Mouse (Mus musculus) heart, embryonic 12.5 days (tissue): ENCODE results near the gene Atp2c2. TPM values are rescaled to one million over a fixed set of nuclear protein-coding genes. Genes with fewer than 3 reads are reported as not detected.
A peak's percentile ranks its signal among the peaks of the same experiment; 100 is the strongest.

ENCODE experiments used
- ATAC-seq: fragments of 200-750 bp; cut with Nextera tagmentation; 2 replicates; pipeline ENCODE4 v1.8.0; 2017; ENCODE audit warnings: moderate TSS enrichment, moderate library complexity; ENCODE audit not compliant: insufficient number of reproducible peaks, low FRiP score
- H3K27ac ChIP-seq: fragments of 300-500 bp; sonication (generic); 2 replicates; pipeline ENCODE4 v1.5.1; 2016; ENCODE audit warnings: mild to moderate bottlenecking, moderate library complexity; ENCODE audit not compliant: poor library complexity, severe bottlenecking
- H3K27me3 ChIP-seq: fragments of 300-500 bp; sonication (generic); replicated peaks from 2 replicates; pipeline ENCODE4 v1.6.1; 2016; ENCODE audit warnings: mild to moderate bottlenecking, moderate library complexity
- H3K36me3 ChIP-seq: fragments of 300-500 bp; sonication (generic); 2 replicates; pipeline ENCODE4 v1.6.1; 2016; ENCODE audit warnings: mild to moderate bottlenecking, moderate library complexity
- H3K4me1 ChIP-seq: fragments of 300-500 bp; sonication (generic); replicated peaks from 2 replicates; pipeline ENCODE4 v1.6.1; 2016; ENCODE audit warnings: mild to moderate bottlenecking
- H3K4me2 ChIP-seq: fragments of 300-500 bp; sonication (generic); 2 replicates; pipeline ENCODE4 v1.6.1; 2016; ENCODE audit warnings: mild to moderate bottlenecking, moderate library complexity
- H3K4me3 ChIP-seq: fragments of 300-500 bp; sonication (generic); 2 replicates; pipeline ENCODE4 v1.5.1; 2016; ENCODE audit warnings: mild to moderate bottlenecking
- H3K9ac ChIP-seq: fragments of 300-500 bp; sonication (generic); 2 replicates; pipeline ENCODE4 v1.6.1; 2016; ENCODE audit warnings: mild to moderate bottlenecking, moderate library complexity
- H3K9me3 ChIP-seq: fragments of 300-500 bp; sonication (generic); replicated peaks from 2 replicates; pipeline ENCODE4 v1.6.1; 2016; ENCODE audit warnings: mild to moderate bottlenecking, moderate library complexity
- WGBS: fragments of 180-500 bp; shearing (Covaris S2); methylation state at CpG from one replicate; pipeline ENCODE4 v1.1.7; 2016; 5-methylcytosine and 5-hydroxymethylcytosine counted together
- polyA plus RNA-seq: library from polyadenylated mRNA; unstranded; fragments of >200 nt; fragmentation: Nextera tagmentation; extraction: Ambion mirVana; gene quantifications from 2 replicates; pipeline ENCODE4 v1.2.1, GENCODE M21; 2016

The Atp2c2 gene
- polyA plus RNA-seq, 1 experiment from 2014 or later, result 0.38 TPM

DNA sequence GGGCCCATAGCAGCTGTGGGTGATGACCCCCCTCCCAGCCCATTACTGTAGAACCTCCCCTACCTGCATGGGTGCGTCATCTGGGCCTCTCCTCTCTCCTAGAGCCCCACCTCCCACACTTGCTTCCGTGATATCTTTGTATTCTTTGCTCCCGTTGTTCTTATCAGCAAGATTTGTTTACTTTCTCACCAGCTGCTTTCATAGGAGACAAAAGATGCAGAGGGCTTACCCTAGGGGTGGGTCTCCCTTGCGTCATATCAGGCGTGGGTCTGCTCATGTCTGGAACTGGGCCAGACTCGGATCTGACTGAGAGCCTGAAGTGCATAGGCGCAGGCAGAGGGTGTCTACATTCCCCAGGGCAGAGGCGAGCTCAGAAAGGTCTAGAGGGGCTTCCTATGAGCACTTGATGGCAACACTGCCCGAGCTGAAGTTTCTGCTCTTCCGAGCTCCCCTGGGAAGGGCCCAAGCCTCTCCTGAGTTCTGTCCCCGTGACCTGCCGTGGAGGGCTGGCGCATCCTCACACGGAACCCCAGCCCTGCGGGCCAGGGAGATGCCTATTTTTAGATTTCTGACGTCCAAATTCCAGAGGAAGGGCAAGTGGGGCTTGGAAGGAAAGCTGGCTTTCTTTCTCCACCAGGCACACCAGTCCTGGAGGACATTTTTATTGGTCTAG, 29.3 kb upstream of the Atp2c2 start:
- Histone ChIP-seq H3K9ac (0 out of 2 replicates have a peak overlapping the region, but pooled peaks have one; percentile 34), H3K4me2 (peak overlapping the region; percentile 45), H3K27ac (peak overlapping the region; percentile 82), H3K36me3 (no peaks in the 10 kb centered on the region), H3K9me3 (no peaks in the 10 kb centered on the region), H3K4me1 (peaks cover 46% of the 10 kb centered on the region), H3K27me3 (0 out of 2 replicates have a peak, but pooled peaks cover 10% of the 10 kb centered on the region), H3K4me3 (no peak overlapping the region; the same call in 1 of the 2 replicates)
- peak; percentile 54 for ATAC-seq
- 14% methylated on average over 16 of the region's 16 CpGs for WGBS

DNA sequence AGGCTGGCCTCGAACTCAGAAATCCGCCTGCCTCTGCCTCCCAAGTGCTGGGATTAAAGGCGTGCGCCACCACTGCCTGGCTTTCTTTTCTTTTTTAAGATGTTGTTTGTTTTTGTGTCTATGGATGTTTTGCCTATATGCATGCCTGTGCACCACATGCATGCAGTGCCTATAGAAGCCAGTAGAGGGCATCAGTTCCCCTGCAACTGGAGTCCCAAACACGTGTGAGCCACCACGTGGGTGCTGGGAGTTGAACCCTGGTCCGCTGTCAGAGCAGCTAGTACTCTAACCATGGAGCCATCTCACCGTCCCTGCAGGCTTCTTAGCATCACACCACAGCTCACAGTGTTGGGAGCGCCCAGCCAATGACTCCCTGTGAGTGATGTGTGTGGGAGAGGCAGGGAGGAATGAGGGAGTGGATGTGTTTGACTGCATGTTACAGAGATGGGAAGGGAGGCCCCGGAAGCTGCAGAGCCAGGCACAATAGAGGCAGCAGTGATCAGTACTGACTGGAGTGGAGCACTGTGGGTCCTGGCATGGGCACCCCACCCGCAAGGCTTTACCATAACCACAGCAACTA, 25.7 kb upstream of the Atp2c2 start:
- no peaks in the 10 kb centered on the region for H3K9me3 ChIP-seq
- H3K27me3 ChIP-seq, result 0 out of 2 replicates have a peak, but pooled peaks cover under 1% of the 10 kb centered on the region
- peaks cover 33% of the 10 kb centered on the region for H3K4me1 ChIP-seq
- 75% methylated on average over 11 of the region's 11 CpGs for WGBS
- no peaks in the 10 kb centered on the region for H3K36me3 ChIP-seq
- no peak overlapping the region for H3K4me2 ChIP-seq
- no peak overlapping the region for H3K9ac ChIP-seq
- no peak for ATAC-seq
- no peak overlapping the region for H3K4me3 ChIP-seq
- no peak overlapping the region for H3K27ac ChIP-seq

DNA sequence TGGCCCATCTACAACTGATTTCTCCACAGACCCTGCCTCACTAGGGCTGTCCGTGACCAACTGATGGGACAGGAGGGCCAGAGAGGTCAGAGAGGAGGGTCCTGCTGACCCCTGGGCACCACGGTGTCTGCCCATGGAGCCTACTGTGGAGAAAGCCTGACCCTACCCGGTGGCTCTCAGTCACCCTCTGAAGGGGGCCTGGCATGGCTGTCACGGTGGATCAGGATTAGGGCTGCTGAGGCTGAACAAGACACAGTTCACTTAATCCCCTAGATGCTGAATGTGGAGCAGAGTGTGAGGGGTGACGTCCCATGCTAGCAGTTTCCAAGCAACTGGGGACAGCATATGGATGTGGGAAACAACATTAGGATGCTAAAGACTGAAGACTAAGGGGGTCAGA, 24.4 kb upstream of the Atp2c2 start:
- H3K4me1 ChIP-seq, result peaks cover 27% of the 10 kb centered on the region
- no peaks in the 10 kb centered on the region for H3K36me3 ChIP-seq
- no peak overlapping the region for H3K4me2 ChIP-seq
- ATAC-seq, result no peak
- 77% methylated on average over 5 of the region's 5 CpGs for WGBS
- no peak overlapping the region for H3K9ac ChIP-seq
- no peak overlapping the region for H3K4me3 ChIP-seq
- 0 out of 2 replicates have a peak, but pooled peaks cover 4% of the 10 kb centered on the region for H3K27me3 ChIP-seq
- H3K9me3 ChIP-seq, result no peaks in the 10 kb centered on the region
- no peak overlapping the region for H3K27ac ChIP-seq

DNA sequence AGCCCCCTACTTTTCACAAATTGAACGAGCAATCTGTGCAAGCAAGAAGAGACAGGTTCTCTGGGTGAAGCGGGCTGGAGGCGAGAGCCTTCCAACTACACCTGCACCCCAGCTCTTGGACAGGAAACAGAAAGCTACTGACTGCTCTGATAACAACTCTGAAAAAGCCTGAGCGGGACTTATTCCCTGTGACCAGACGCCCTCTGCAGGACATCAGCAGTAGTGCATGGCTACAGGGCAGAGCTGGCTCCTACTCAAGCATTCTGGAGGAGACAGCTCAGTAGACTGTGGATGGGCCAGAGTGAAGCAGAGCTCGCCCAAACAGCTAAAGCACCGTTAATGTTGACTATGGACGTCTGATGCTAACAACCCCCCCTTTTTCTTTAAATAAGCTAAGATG, 23.4 kb upstream of the Atp2c2 start:
- H3K9me3 ChIP-seq, result no peaks in the 10 kb centered on the region
- 0 out of 2 replicates have a peak overlapping the region, but pooled peaks have one; percentile 3 for H3K9ac ChIP-seq
- no peak overlapping the region for H3K4me2 ChIP-seq
- H3K36me3 ChIP-seq, result no peaks in the 10 kb centered on the region
- peaks cover 18% of the 10 kb centered on the region for H3K4me1 ChIP-seq
- H3K4me3 ChIP-seq, result no peak overlapping the region
- no peak overlapping the region for H3K27ac ChIP-seq
- ATAC-seq, result no peak
- WGBS, result 15% methylated on average over 8 of the region's 8 CpGs
- H3K27me3 ChIP-seq, result peaks cover 8% of the 10 kb centered on the region; the same call in 1 of the 2 replicates

DNA sequence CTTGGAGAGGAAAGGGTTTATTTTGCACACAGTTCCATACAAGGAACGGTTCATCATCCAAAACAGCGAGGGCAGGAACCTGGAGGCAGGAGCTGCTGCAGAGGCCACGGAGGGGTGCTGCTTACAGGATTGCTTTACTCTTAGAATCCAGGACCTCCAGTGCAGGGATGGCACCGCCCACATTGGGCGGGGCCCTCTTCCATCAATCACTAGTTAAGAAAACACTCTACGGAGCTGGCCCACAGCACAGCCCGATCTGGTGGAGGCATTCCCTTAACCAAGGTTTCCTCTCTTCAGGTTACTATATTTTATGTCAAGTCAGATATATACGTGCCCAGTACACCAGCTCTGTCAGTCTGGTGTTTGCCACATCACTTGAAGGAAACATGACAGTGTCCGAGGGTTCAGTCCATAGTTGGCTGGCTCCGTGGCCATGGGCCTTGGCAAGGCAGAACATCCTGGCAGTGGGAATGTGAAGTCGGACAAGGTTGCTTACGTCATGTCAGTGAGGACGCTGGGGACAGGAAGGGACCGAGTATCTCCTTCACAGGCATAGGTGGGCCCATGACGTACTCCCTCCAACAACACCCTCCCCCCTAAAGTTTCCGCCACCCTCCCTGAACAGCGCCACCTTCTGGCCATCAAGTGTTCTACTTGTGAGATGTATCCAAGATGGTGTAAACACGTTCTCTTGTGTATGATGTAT, 21.5 kb upstream of the Atp2c2 start:
- WGBS, result 8% methylated on average over 18 of the region's 18 CpGs
- Histone ChIP-seq H3K27ac (no peak overlapping the region), H3K36me3 (no peaks in the 10 kb centered on the region), H3K4me3 (no peak overlapping the region), H3K9ac (no peak overlapping the region), H3K27me3 (peaks cover 19% of the 10 kb centered on the region; the same call in 1 of the 2 replicates), H3K4me2 (peak overlapping the region; percentile 52), H3K9me3 (no peaks in the 10 kb centered on the region), H3K4me1 (peaks cover 10% of the 10 kb centered on the region)
- 0 out of 2 replicates have a peak, but pooled peaks have one; percentile 12 for ATAC-seq

DNA sequence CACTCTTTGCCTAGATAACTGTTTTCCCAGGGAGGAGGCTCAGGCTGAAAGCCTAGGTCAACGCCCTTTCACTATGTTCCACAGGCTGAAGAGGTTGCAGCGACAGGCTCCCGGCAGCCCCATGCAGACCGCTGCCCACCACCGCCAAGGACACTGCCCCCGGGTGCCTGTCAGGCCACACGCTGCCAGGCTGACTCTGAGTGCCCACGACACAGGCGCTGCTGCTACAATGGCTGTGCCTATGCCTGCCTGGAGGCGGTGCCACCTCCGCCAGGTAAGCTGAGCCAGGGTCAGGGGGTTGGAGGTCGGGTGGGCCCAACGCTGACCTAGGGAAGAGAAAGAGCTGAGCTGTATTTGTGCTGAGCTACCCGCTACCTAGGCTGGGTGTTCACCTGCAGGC, 20.6 kb upstream of the Atp2c2 start:
- H3K4me1 ChIP-seq, result peaks cover 10% of the 10 kb centered on the region
- no peaks in the 10 kb centered on the region for H3K9me3 ChIP-seq
- H3K36me3 ChIP-seq, result no peaks in the 10 kb centered on the region
- no peak for ATAC-seq
- WGBS, result 63% methylated on average over 14 of the region's 14 CpGs
- 0 out of 2 replicates have a peak overlapping the region, but pooled peaks have one; percentile 5 for H3K4me2 ChIP-seq
- no peak overlapping the region for H3K27ac ChIP-seq
- H3K4me3 ChIP-seq, result no peak overlapping the region
- H3K9ac ChIP-seq, result no peak overlapping the region
- peaks cover 26% of the 10 kb centered on the region; the same call in 1 of the 2 replicates for H3K27me3 ChIP-seq

DNA sequence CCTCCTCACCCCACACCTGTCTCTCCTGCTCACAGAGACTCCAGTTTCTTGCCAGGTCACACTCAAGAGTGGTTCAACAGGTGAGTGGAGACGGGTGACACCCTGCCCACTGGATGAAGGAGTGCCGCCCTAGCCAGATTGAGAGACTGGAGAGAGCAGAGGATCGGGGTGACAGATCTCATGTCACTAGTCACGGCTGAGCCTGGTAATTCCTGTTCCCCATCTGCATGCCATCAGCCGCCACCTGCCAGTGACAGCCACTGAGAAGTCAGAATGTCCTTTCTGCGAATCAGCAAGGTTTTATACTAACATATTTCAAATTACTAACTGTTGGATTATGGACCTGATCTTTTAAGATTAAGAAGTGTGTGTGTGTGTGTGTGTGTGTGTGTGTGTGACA, 9.2 kb upstream of the Atp2c2 start:
- 0 out of 2 replicates have a peak overlapping the region, but pooled peaks have one; percentile 18 for H3K27ac ChIP-seq
- no peak overlapping the region for H3K9ac ChIP-seq
- no peak overlapping the region for H3K4me3 ChIP-seq
- ATAC-seq, result no peak
- H3K27me3 ChIP-seq, result 0 out of 2 replicates have a peak, but pooled peaks cover 6% of the 10 kb centered on the region
- H3K4me1 ChIP-seq, result peaks cover 9% of the 10 kb centered on the region
- H3K4me2 ChIP-seq, result no peak overlapping the region
- H3K36me3 ChIP-seq, result no peaks in the 10 kb centered on the region
- WGBS, result 37% methylated on average over 6 of the region's 6 CpGs
- H3K9me3 ChIP-seq, result no peaks in the 10 kb centered on the region

DNA sequence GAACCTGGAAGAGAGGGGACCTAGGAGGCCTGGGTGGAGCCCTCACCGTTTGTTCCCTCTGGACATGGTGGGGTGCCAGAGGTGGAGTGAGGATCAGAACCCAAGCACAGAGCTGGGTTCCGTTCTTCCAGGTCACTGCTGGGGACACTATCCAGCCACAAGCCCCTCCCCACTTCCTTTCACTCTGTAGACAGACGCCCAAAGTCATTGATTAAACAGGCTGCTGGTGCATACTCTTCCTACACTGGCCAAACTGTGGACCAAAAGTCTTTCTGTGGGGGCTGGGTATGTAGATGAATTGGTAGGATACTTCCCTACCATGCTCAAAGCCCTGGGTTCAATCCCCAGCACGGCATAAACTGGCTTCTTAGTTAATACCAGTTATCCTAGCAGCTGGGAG, 7.8 kb upstream of the Atp2c2 start:
- Histone ChIP-seq H3K4me3 (no peak overlapping the region), H3K9me3 (no peaks in the 10 kb centered on the region), H3K27ac (no peak overlapping the region), H3K4me2 (no peak overlapping the region), H3K9ac (no peak overlapping the region), H3K4me1 (peaks cover 9% of the 10 kb centered on the region), H3K36me3 (no peaks in the 10 kb centered on the region), H3K27me3 (0 out of 2 replicates have a peak, but pooled peaks cover 6% of the 10 kb centered on the region)
- 77% methylated on average over 4 of the region's 4 CpGs for WGBS
- ATAC-seq, result no peak

DNA sequence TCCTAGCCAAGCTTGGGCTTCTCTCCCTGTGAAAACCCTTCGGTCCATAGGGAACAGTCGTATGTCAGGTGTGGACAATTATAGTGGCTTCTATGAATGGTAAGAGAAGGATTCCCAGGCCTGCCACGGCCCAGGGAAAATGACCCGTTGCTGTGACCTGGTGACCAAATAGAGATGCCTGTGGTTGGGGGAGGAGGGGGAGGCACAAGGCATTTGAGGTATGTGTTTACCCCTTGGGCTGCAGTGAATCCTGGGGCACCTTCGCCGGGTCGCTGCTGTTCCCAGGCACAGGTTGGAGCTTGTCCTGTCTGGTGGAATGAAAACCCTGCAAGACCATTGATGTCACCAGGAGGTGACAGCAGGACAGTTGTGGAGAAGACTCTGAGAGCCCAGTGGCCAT, 5.1 kb upstream of the Atp2c2 start:
- Histone ChIP-seq H3K9ac (no peak overlapping the region), H3K36me3 (no peaks in the 10 kb centered on the region), H3K9me3 (no peaks in the 10 kb centered on the region), H3K4me3 (no peak overlapping the region), H3K27me3 (peaks cover 23% of the 10 kb centered on the region), H3K4me2 (no peak overlapping the region), H3K4me1 (peaks cover 21% of the 10 kb centered on the region), H3K27ac (no peak overlapping the region)
- WGBS, result 58% methylated on average over 7 of the region's 7 CpGs
- no peak for ATAC-seq

DNA sequence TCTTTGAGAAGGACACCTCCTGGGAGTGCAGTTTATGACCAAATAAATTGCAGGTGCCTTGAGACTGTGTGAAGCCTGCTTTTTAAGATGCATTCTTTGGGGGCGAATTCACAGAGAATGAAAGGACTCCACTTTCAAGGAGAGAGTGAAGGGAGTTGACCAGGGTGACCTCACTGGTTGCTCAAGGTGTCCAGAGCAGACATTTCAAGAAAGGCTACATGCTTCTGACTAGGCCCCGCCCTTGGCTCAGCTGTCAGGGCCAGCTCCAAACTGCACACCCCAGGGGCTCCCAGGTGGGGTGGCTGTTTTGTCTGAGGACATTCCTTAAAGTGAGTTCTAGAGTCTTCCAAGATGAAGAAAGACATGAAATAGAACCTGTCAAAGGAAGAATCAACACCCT, 2.6 kb upstream of the Atp2c2 start:
- Histone ChIP-seq H3K4me3 (no peak overlapping the region), H3K36me3 (no peaks in the 10 kb centered on the region), H3K4me1 (peaks cover 21% of the 10 kb centered on the region), H3K4me2 (no peak overlapping the region), H3K9me3 (no peaks in the 10 kb centered on the region), H3K27ac (no peak overlapping the region), H3K9ac (no peak overlapping the region), H3K27me3 (peaks cover 47% of the 10 kb centered on the region)
- no peak for ATAC-seq
- 88% methylated on average over 2 of the region's 2 CpGs for WGBS

DNA sequence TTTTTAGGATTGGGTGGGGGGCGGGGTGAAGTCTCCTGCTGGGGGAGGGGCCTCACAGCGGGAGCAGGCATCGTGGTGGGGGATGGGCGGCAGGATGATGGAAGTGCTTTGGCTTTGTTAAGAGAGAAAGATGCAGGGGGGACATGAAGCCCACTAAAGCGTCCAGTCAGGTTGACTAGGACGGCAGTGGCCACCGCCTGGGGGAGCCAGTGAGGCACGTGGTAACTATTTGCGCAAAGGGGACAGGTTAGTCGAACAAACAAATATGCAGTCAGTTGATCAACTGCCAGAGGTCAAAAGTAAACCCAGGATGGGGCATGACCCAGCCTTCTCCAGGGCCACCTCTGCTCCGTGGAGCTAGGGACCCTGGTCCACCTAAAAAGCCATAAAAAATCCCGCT, 849 bp upstream of the Atp2c2 start:
- H3K9ac ChIP-seq, result 0 out of 2 replicates have a peak overlapping the region, but pooled peaks have one; percentile 1
- no peak overlapping the region for H3K4me3 ChIP-seq
- peak overlapping the region; percentile 45 for H3K4me2 ChIP-seq
- WGBS, result 3% methylated on average over 12 of the region's 12 CpGs
- H3K27ac ChIP-seq, result no peak overlapping the region
- H3K4me1 ChIP-seq, result peaks cover 29% of the 10 kb centered on the region
- H3K27me3 ChIP-seq, result peaks cover 54% of the 10 kb centered on the region
- no peak for ATAC-seq
- H3K36me3 ChIP-seq, result no peaks in the 10 kb centered on the region
- no peaks in the 10 kb centered on the region for H3K9me3 ChIP-seq
